Mouse (Mus musculus): ENCODE data around the gene Edem3. TPM values are rescaled to one million over a fixed set of nuclear protein-coding genes. Genes with fewer than 3 reads are reported as not detected.
"Not testable (repeated sequence)": the region's sequence is repeated elsewhere in the genome, so short reads cannot be mapped to it uniquely, and the experiment has no call there.

Edem3 gene
- polyA plus RNA-seq, 1 experiment from 2014 or later, result 8.8 TPM

DNA sequence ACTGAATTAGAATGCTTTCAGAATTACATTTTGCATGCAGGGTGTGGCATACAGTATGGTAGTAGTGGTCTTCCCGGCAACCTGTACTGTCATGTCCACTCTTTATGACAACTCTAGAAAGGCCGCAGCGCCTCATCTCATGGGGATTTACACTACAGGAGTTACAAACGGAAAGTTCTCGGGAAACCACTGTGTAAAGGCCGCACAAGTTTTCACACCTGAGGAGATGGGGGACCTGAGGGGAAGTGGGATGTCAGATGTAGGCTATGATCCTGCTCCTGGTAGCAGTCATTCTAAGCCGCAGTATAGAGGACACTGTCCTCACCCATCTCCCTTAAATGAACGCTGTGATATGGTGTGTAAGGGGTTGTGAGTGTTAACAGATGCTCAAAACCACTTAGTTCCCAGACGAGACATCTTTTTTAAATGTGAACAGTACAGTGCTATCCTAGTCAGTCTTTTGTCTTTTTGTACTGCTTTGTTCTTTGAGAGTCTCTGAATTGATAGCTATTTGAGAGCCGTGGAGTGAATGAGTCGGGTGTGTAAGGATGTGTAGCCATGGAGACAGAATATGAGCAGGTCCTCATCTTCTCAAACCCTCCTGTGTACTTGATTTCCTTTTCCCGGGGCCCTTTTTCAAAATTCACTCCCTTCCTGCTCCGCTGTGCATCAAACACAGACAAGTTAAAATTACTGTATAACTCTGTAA, 57.0 kb downstream of the Edem3 start:
- H3K4me2 ChIP-seq (ENCODE audit: low read depth, low read length), result no peak overlapping the region

DNA sequence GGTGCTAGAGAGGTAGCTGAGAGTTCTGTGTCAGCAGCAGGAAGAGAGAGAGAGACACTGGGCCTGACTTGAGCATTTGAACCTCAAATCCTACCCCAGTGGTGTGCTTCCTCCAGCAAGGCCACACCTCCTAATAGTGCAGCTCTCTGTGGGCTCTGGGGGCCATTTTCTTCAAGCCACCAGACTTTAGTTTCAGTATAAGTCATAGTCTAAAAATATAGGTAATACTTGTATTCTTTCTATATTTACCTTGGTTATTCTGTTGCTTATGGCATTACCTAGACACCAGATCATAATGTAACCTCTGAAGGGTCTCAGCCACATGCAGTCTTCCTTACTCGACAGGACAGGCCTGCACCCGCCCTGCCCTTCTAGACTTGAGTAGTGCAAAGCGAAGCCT, 60.9 kb downstream of the Edem3 start:
- WGBS, result 91% methylated on average over 3 of the region's 3 CpGs
- Histone ChIP-seq H3K9me3 (ENCODE audit: control insufficient read depth, low read length) (no peaks in the 10 kb centered on the region), H3K27ac (ENCODE audit: low read length) (no peak overlapping the region), H3K4me3 (ENCODE audit: low read length) (no peak overlapping the region), H3K4me2 (ENCODE audit: low read depth, low read length) (no peak overlapping the region), H3K36me3 (ENCODE audit: control insufficient read depth, insufficient read depth, low read length) (peaks cover 9% of the 10 kb centered on the region; the same call in 1 of the 2 replicates), H3K27me3 (replicated peaks; ENCODE audit: control insufficient read depth, insufficient read depth, low read length) (no peaks in the 10 kb centered on the region), H3K9ac (ENCODE audit: low read depth, low read length) (no peak overlapping the region), H3K4me1 (ENCODE audit: control insufficient read depth, insufficient read depth, low read length) (no peaks in the 10 kb centered on the region)
- ATAC-seq, result no peak

More for the DNA sequence above, 57.0 kb downstream of the Edem3 start:
- Histone ChIP-seq H3K4me3 (ENCODE audit: low read length) (no peak overlapping the region), H3K9me3 (ENCODE audit: control insufficient read depth, low read length) (no peaks in the 10 kb centered on the region), H3K27ac (ENCODE audit: low read length) (no peak overlapping the region), H3K36me3 (ENCODE audit: control insufficient read depth, insufficient read depth, low read length) (peaks cover 15% of the 10 kb centered on the region), H3K27me3 (replicated peaks; ENCODE audit: control insufficient read depth, insufficient read depth, low read length) (no peaks in the 10 kb centered on the region), H3K4me1 (ENCODE audit: control insufficient read depth, insufficient read depth, low read length) (no peaks in the 10 kb centered on the region), H3K9ac (ENCODE audit: low read depth, low read length) (no peak overlapping the region)
- no peak for ATAC-seq
- WGBS, result 90% methylated on average over 13 of the region's 13 CpGs

DNA sequence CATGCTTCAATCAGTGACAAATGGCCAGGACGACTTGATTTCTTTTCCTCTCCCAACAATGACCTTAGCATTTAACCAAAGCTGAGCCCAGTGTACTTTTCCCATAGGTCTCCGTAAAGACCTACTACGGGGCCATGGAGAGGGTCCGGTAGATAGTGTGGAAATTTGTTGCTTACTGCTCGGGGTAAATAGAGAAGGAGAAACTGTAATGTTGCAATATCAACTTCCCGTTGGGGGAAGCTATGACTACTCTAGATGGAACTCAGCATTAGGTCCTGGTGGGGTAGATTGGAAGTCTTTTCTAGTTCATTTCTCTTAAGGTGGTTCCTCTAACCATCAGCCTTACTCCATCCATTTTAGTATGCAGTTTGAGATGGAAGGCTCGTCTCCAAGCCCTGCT, 64.0 kb downstream of the Edem3 start:
- Histone ChIP-seq H3K4me3 (ENCODE audit: low read length) (no peak overlapping the region), H3K27me3 (replicated peaks; ENCODE audit: control insufficient read depth, insufficient read depth, low read length) (no peaks in the 10 kb centered on the region), H3K4me2 (ENCODE audit: low read depth, low read length) (no peak overlapping the region), H3K27ac (ENCODE audit: low read length) (no peak overlapping the region), H3K36me3 (ENCODE audit: control insufficient read depth, insufficient read depth, low read length) (no peaks in the 10 kb centered on the region), H3K9ac (ENCODE audit: low read depth, low read length) (no peak overlapping the region), H3K4me1 (ENCODE audit: control insufficient read depth, insufficient read depth, low read length) (no peaks in the 10 kb centered on the region), H3K9me3 (ENCODE audit: control insufficient read depth, low read length) (no peaks in the 10 kb centered on the region)
- ATAC-seq, result no peak
- WGBS, result 86% methylated on average over 7 of the region's 7 CpGs

DNA sequence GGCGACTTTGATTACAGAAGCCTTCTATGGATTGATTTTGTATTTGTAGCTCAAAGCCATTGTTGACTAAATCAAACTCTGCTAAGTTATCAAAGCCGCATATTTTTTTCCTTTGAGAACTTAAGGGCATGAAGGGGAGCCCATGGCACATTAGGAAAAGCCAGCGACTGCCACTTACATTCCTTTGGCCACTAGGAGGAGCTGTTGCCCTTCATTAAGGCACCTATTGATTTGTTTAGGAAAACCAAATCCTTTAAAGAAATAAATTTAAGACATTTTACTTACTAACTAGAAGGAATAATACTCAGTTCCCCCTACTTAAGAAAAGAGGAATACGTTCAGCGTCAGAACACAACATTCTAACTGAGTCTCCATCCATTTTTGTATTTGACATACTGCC, 65.3 kb downstream of the Edem3 start:
- H3K27me3 ChIP-seq (replicated peaks; ENCODE audit: control insufficient read depth, insufficient read depth, low read length), result no peaks in the 10 kb centered on the region
- 25% methylated on average over 5 of the region's 5 CpGs for WGBS
- H3K4me1 ChIP-seq (ENCODE audit: control insufficient read depth, insufficient read depth, low read length), result no peaks in the 10 kb centered on the region
- no peaks in the 10 kb centered on the region for H3K9me3 ChIP-seq (ENCODE audit: control insufficient read depth, low read length)
- no peak overlapping the region for H3K27ac ChIP-seq (ENCODE audit: low read length)
- no peaks in the 10 kb centered on the region for H3K36me3 ChIP-seq (ENCODE audit: control insufficient read depth, insufficient read depth, low read length)
- no peak overlapping the region for H3K4me3 ChIP-seq (ENCODE audit: low read length)
- no peak overlapping the region for H3K9ac ChIP-seq (ENCODE audit: low read depth, low read length)
- H3K4me2 ChIP-seq (ENCODE audit: low read depth, low read length), result no peak overlapping the region
- ATAC-seq, result no peak

DNA sequence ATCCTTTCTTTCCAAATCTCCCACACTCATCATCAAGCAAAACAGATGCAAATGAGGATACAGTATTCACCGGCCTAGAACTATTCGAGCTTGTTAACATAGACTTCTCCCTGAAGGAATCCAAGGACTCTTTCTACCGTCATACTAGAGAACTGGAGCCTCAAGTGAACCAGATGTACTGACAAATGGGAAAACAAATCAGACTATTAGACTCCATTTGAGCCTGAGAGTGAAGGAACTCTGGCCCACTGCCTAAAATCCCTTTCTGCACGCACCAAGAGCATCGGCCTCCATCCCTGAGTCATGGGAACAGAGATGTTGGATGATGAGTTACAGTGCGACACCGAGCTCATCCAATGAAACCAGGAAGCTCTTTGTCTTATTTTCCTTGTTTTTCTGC, 69.9 kb downstream of the Edem3 start:
- H3K4me1 ChIP-seq (ENCODE audit: control insufficient read depth, insufficient read depth, low read length), result no peaks in the 10 kb centered on the region
- WGBS, result 55% methylated on average over 7 of the region's 7 CpGs
- no peak for ATAC-seq
- H3K27ac ChIP-seq (ENCODE audit: low read length), result no peak overlapping the region
- H3K36me3 ChIP-seq (ENCODE audit: control insufficient read depth, insufficient read depth, low read length), result no peaks in the 10 kb centered on the region
- H3K4me2 ChIP-seq (ENCODE audit: low read depth, low read length), result no peak overlapping the region
- H3K9me3 ChIP-seq (ENCODE audit: control insufficient read depth, low read length), result no peaks in the 10 kb centered on the region
- no peaks in the 10 kb centered on the region for H3K27me3 ChIP-seq (replicated peaks; ENCODE audit: control insufficient read depth, insufficient read depth, low read length)
- no peak overlapping the region for H3K4me3 ChIP-seq (ENCODE audit: low read length)
- H3K9ac ChIP-seq (ENCODE audit: low read depth, low read length), result no peak overlapping the region

DNA sequence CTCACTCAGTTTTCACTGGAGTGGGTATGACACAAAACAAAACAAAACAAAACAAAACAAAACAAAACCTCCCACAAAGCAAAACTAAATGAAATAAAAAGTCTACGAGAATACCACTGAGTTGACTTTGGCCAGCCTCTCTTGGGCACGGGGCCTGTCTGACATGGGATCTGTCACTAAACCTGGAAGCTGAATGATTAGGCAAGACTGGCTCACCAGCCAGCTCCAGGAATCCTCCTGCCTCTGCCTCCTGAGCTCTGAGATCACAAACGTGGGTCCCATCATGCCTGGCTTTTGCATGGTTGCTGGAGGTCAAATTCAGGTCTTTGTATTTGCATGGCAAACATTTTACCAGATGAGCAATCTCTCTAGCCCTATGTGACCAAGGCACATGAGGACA, 76.6 kb downstream of the Edem3 start:
- 83% methylated on average over 3 of the region's 3 CpGs for WGBS
- Histone ChIP-seq H3K27ac (ENCODE audit: low read length) (no peak overlapping the region), H3K4me2 (ENCODE audit: low read depth, low read length) (no peak overlapping the region), H3K9ac (ENCODE audit: low read depth, low read length) (no peak overlapping the region), H3K4me3 (ENCODE audit: low read length) (no peak overlapping the region), H3K9me3 (ENCODE audit: control insufficient read depth, low read length) (no peaks in the 10 kb centered on the region), H3K27me3 (replicated peaks; ENCODE audit: control insufficient read depth, insufficient read depth, low read length) (no peaks in the 10 kb centered on the region), H3K36me3 (ENCODE audit: control insufficient read depth, insufficient read depth, low read length) (no peaks in the 10 kb centered on the region), H3K4me1 (ENCODE audit: control insufficient read depth, insufficient read depth, low read length) (no peaks in the 10 kb centered on the region)
- no peak for ATAC-seq

DNA sequence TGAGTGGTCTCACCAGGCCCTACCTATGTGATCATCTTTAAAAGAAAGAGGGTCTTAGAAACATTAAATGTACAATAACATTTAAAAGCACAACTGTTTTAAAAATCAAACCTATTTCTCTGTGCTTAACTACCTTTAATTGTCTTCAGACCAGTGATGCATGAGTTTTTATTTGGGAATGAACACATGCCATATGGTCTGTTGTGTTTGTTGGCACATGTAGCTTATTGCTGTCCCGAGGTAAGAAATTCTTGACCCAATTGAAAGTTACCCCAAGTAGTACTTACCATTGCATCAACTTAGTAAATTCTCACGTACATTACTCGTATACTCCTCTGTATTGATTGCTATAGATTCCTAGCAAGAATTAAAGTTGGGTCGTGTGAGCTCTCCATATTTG, 80.1 kb downstream of the Edem3 start:
- H3K9me3 ChIP-seq (ENCODE audit: control insufficient read depth, low read length), result no peaks in the 10 kb centered on the region
- H3K27me3 ChIP-seq (replicated peaks; ENCODE audit: control insufficient read depth, insufficient read depth, low read length), result no peaks in the 10 kb centered on the region
- H3K27ac ChIP-seq (ENCODE audit: low read length), result no peak overlapping the region
- no peaks in the 10 kb centered on the region for H3K4me1 ChIP-seq (ENCODE audit: control insufficient read depth, insufficient read depth, low read length)
- no peak overlapping the region for H3K4me2 ChIP-seq (ENCODE audit: low read depth, low read length)
- WGBS, result 93% methylated on average over 4 of the region's 4 CpGs
- ATAC-seq, result no peak
- H3K36me3 ChIP-seq (ENCODE audit: control insufficient read depth, insufficient read depth, low read length), result no peaks in the 10 kb centered on the region
- no peak overlapping the region for H3K9ac ChIP-seq (ENCODE audit: low read depth, low read length)
- no peak overlapping the region for H3K4me3 ChIP-seq (ENCODE audit: low read length)

DNA sequence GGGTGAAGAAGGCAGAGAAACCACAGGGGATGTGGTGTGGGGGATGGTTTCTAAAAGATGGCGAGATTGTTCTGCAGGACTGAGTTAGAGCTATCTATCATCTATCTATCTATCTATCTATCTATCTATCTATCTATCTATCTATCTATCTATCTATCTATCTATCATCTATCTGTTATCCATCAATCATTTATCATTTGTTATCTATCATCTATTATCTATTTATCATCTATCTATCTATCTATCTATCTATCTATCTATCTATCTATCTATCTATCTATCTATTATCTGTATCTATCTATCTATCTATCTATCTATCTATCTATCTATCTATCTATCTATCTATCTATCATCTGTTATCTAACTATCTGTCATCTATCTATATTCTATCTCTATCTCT, 85.2 kb downstream of the Edem3 start:
- not testable (repeated sequence) for H3K4me2 ChIP-seq (ENCODE audit: low read depth, low read length); H3K4me1 ChIP-seq (ENCODE audit: control insufficient read depth, insufficient read depth, low read length); H3K27me3 ChIP-seq (replicated peaks; ENCODE audit: control insufficient read depth, insufficient read depth, low read length); ATAC-seq; H3K9me3 ChIP-seq (ENCODE audit: control insufficient read depth, low read length); H3K9ac ChIP-seq (ENCODE audit: low read depth, low read length); H3K27ac ChIP-seq (ENCODE audit: low read length); H3K4me3 ChIP-seq (ENCODE audit: low read length); H3K36me3 ChIP-seq (ENCODE audit: control insufficient read depth, insufficient read depth, low read length)
- WGBS, result 96% methylated on average over 1 of the region's 1 CpGs

DNA sequence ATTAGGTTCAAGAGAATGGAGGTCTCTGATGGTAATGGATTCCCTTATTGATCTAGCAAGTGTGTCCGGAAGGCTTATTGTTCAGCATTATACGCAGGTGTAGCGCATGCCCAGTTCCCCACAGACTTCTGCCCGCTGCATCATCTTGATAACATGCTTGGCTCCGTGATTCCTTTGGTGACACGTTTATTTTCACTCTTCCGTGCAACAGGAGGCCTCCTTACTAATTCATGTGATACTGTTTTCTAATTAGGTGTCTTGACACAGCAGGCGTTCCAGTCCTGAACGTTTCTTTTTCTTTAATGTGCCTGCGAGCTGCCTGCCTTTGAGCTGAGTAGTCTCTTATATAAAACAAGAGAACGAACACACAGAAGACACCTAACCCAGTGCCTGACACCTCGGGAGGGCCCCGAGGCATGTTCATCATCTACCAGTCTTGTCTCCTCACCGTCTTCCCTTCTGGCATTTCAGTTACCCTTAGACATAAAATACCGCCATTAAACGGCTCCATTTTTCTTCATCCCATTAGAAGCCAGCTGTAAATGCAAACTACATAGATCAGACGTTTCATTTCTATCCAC, 90.2 kb downstream of the Edem3 start:
- Histone ChIP-seq H3K9ac (ENCODE audit: low read depth, low read length) (no peak overlapping the region), H3K4me1 (ENCODE audit: control insufficient read depth, insufficient read depth, low read length) (no peaks in the 10 kb centered on the region), H3K36me3 (ENCODE audit: control insufficient read depth, insufficient read depth, low read length) (no peaks in the 10 kb centered on the region), H3K27ac (ENCODE audit: low read length) (no peak overlapping the region), H3K27me3 (replicated peaks; ENCODE audit: control insufficient read depth, insufficient read depth, low read length) (no peaks in the 10 kb centered on the region), H3K9me3 (ENCODE audit: control insufficient read depth, low read length) (no peaks in the 10 kb centered on the region), H3K4me3 (ENCODE audit: low read length) (no peak overlapping the region), H3K4me2 (ENCODE audit: low read depth, low read length) (no peak overlapping the region)
- ATAC-seq, result no peak
- WGBS, result 77% methylated on average over 17 of the region's 17 CpGs

Data from intestine, embryonic 16.5 days (tissue).